Mouse (Mus musculus) hindbrain, embryonic 15.5 days (tissue): ENCODE measurements around the gene Pfkfb4. TPM values are rescaled to one million over a fixed set of nuclear protein-coding genes. Genes with fewer than 3 reads are reported as not detected.

ENCODE experiments used
- ATAC-seq: fragments of 200-750 bp; cut with Nextera tagmentation; 2 replicates; pipeline ENCODE4 v1.8.0; 2017; ENCODE audit warnings: low read depth, moderate number of reproducible peaks, moderate TSS enrichment; ENCODE audit not compliant: low FRiP score
- H3K27ac ChIP-seq: fragments of 300-500 bp; sonication (generic); replicated peaks from 2 replicates; pipeline ENCODE4 v1.5.1; 2015; ENCODE audit warnings: mild to moderate bottlenecking, inconsistent platforms
- H3K27me3 ChIP-seq: fragments of 300-500 bp; sonication (generic); 2 replicates; pipeline ENCODE4 v1.6.1; 2015; ENCODE audit warnings: control low read depth, inconsistent platforms
- H3K36me3 ChIP-seq: fragments of 300-500 bp; sonication (generic); 2 replicates; pipeline ENCODE4 v1.6.1; 2015; ENCODE audit warnings: control low read depth, inconsistent platforms
- H3K4me1 ChIP-seq: fragments of 300-500 bp; sonication (generic); replicated peaks from 2 replicates; pipeline ENCODE4 v1.6.1; 2015; ENCODE audit warnings: control low read depth, inconsistent platforms
- H3K4me2 ChIP-seq: fragments of 300-500 bp; sonication (generic); 2 replicates; pipeline ENCODE4 v1.6.1; 2015; ENCODE audit warnings: moderate library complexity, mild to moderate bottlenecking, inconsistent platforms
- H3K4me3 ChIP-seq: fragments of 300-500 bp; sonication (generic); 2 replicates; pipeline ENCODE4 v1.5.1; 2015; ENCODE audit warnings: mild to moderate bottlenecking, inconsistent platforms
- H3K9ac ChIP-seq: fragments of 300-500 bp; sonication (generic); 2 replicates; pipeline ENCODE4 v1.6.1; 2015; ENCODE audit warnings: inconsistent platforms
- H3K9me3 ChIP-seq: fragments of 300-500 bp; sonication (generic); 2 replicates; pipeline ENCODE4 v1.6.1; 2016; ENCODE audit warnings: control low read depth, inconsistent platforms
- WGBS: fragments of 180-500 bp; shearing (Covaris S2); methylation state at CpG from one replicate; pipeline ENCODE4 v1.1.7; 2015; 5-methylcytosine and 5-hydroxymethylcytosine counted together
- microRNA counts: library from miRNA; unstranded; fragments of <30 nt; microRNA quantifications from one replicate; lab custom pipeline; 2016
- microRNA-seq: library from miRNA; unstranded; fragments of <30 nt; microRNA quantifications from one replicate; pipeline ENCODE4, GENCODE M21; 2016
- polyA plus RNA-seq: library from polyadenylated mRNA; unstranded; fragments of >200 nt; fragmentation: Nextera tagmentation; extraction: Ambion mirVana; gene quantifications from 2 replicates; pipeline ENCODE4 v1.2.1, GENCODE M21; 2015

Pfkfb4 gene
- polyA plus RNA-seq, 1 experiment from 2014 or later: 28.7 TPM

GRCm38 (mm10) chr9:109080516-109080915 lies 88.9 kb downstream of the Pfkfb4 start:
- Histone ChIP-seq H3K27ac (no peak overlapping the region), H3K4me2 (no peak overlapping the region), H3K9me3 (no peaks in the 10 kb centered on the region), H3K4me3 (no peak overlapping the region), H3K9ac (no peak overlapping the region), H3K27me3 (no peaks in the 10 kb centered on the region), H3K4me1 (peaks cover 29% of the 10 kb centered on the region), H3K36me3 (peaks cover 20% of the 10 kb centered on the region)
- WGBS: 97% methylated on average over 3 of the region's 3 CpGs
- no peak for ATAC-seq

- H3K4me2 ChIP-seq: peak overlapping the region; percentile 85
- H3K4me1 ChIP-seq: peaks cover 29% of the 10 kb centered on the region
- peak overlapping the region; percentile 92 for H3K4me3 ChIP-seq
- no peaks in the 10 kb centered on the region for H3K9me3 ChIP-seq
- no peaks in the 10 kb centered on the region for H3K27me3 ChIP-seq
- peak overlapping the region; percentile 89 for H3K9ac ChIP-seq
- H3K27ac ChIP-seq: peak overlapping the region; percentile 84
- peaks cover 20% of the 10 kb centered on the region for H3K36me3 ChIP-seq
- 6% methylated on average over 11 of the region's 11 CpGs for WGBS
- ATAC-seq: peak; percentile 19
Measured at GRCm38 (mm10) chr9:109081749-109082123, 90.2 kb downstream of the Pfkfb4 start.

MicroRNA genes within 50 kb of the gene (microRNA counts, 519-probe panel; counts per million panel counts)
- not detected for microRNA mmu-miR-711 (lab: Ali Mortazavi, UCI)

Small RNAs within 50 kb of the gene (microRNA-seq; reads per million reads assigned to microRNA genes)
- not detected for gene Mir711

Other genes starting within 250 kb of the Pfkfb4 start
- 180 and 206 TPM in 2 replicates for gene Ip6k2, start 208.0 kb upstream of the Pfkfb4 start, polyA plus RNA-seq
- 30.3 and 30.7 TPM in 2 replicates for gene Nckipsd, start 183.4 kb upstream of the Pfkfb4 start, polyA plus RNA-seq
- 12.7 and 14.6 TPM in 2 replicates for gene Celsr3, start 165.5 kb upstream of the Pfkfb4 start, polyA plus RNA-seq
- 19.5 and 22.1 TPM in 2 replicates for gene Slc26a6, start 138.5 kb upstream of the Pfkfb4 start, polyA plus RNA-seq
- gene Tmem89, start 77.2 kb upstream of the Pfkfb4 start, polyA plus RNA-seq: 0.17 and 0.21 TPM in 2 replicates
- gene Uqcrc1, start 55.1 kb upstream of the Pfkfb4 start, polyA plus RNA-seq: 480 and 488 TPM in 2 replicates
- gene Col7a1, start 38.2 kb upstream of the Pfkfb4 start, polyA plus RNA-seq: 1.4 and 2.1 TPM in 2 replicates
- not detected in 2 replicates for gene Ucn2, start 5.8 kb upstream of the Pfkfb4 start, polyA plus RNA-seq
- 71.6 and 76.3 TPM in 2 replicates for gene Shisa5, start 46.8 kb downstream of the Pfkfb4 start, polyA plus RNA-seq
- 13.6 and 14.5 TPM in 2 replicates for gene Trex1, start 68.0 kb downstream of the Pfkfb4 start, polyA plus RNA-seq
- 30.5 and 30.9 TPM in 2 replicates for gene Atrip, start 82.3 kb downstream of the Pfkfb4 start, polyA plus RNA-seq
- gene Ccdc51, start 90.7 kb downstream of the Pfkfb4 start, polyA plus RNA-seq: 12.3 and 13.1 TPM in 2 replicates
- gene Tma7, start 90.8 kb downstream of the Pfkfb4 start, polyA plus RNA-seq: 653 and 743 TPM in 2 replicates
- gene Plxnb1, start 103.6 kb downstream of the Pfkfb4 start, polyA plus RNA-seq: 19.2 and 19.8 TPM in 2 replicates
- gene Fbxw21, start 170.3 kb downstream of the Pfkfb4 start, polyA plus RNA-seq: not detected in 2 replicates
- not detected in 2 replicates for gene Fbxw13, start 204.2 kb downstream of the Pfkfb4 start, polyA plus RNA-seq
- gene Fbxw20, start 243.0 kb downstream of the Pfkfb4 start, polyA plus RNA-seq: not detected in 2 replicates